Mouse (Mus musculus) small intestine, adult 2 months (tissue): ENCODE data around the gene Deaf1.

Source experiments
- CTCF ChIP-seq: fragments of 200-500 bp; IDR thresholded peaks from 2 replicates; pipeline ENCODE4 v1.5.1; 2012; ENCODE audit warnings: low read depth, mild to moderate bottlenecking, control low read depth, inconsistent platforms, low read length, moderate library complexity, mixed read lengths; ENCODE audit not compliant: insufficient replicate concordance, insufficient read length; ENCODE audit errors: extremely low read depth
- POLR2A ChIP-seq: fragments of 200-500 bp; IDR thresholded peaks from 2 replicates; pipeline ENCODE4 v1.6.1; 2012; ENCODE audit warnings: low read depth, mild to moderate bottlenecking, control low read depth, inconsistent platforms, low read length, moderate library complexity

DNA sequence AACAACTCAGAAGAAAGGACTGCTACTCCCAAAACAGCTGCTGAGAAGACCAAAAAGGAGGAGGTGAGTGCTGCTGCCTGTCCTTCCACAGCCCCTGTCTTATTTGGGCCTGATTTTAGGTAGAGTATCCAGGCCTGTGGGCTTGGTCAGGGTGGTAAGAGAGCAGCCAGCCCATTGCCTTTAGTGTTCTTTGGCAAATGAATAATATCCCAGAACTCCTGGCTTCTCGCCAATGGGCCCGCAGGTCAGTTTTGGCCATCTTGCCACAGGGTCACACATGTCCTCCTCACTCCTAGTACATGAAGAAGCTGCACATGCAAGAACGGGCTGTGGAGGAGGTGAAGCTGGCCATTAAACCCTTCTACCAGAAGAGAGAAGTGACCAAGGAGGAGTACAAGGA is 66.0 kb downstream of the Deaf1 start:
- TF ChIP-seq POLR2A (no peak), CTCF (no peak)
